Mouse (Mus musculus) heart, adult 11 months (tissue): ENCODE results near the gene Fyn.

Source experiments
- DNase-seq: peaks from one replicate; pipeline ENCODE4 v3.0.0; 2022

Fyn gene

DNA sequence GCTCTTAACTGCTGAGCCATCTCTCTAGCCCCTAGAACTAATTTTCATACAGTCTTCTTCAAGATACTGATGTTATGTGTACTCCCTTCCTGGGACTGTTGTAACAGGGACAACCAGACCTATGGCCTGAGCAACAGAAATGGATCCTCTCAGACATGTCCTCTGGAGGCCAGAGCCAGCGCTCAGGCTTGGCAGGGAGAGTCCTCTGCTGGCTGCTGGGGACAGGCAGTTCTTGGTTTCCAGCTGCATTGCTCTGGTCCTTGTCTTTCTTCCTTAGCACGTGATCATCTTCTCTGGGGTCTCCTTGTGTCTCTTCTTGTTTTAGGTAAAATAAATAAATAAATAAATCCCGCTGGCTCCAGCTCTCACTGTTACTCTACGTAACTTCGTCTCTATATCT lies 78.1 kb downstream of the Fyn start:
- DNase-seq, result no peak

DNA sequence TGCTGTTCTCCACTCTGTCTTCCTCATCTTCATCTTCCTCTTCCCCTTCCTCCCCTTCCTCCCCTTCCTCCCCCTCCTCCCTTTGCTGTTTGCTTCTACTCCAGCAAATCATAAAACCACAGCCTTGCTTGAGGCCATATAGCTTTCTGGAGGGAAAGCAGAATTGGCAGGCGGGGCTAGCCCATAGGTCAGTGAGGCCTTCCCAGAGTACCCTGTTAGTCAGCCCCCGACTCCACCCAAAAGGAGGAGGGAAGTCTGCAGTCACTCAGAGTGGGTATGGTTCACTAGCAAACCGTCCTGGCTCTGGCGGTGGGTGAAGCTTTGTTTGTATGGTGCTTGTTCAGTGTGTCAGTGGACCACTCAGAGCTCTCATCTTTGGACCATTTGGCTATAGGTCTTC lies 80.5 kb downstream of the Fyn start:
- peak; percentile 93 for DNase-seq

- DNase-seq, result no peak
These were observed 81.7 kb downstream of the Fyn start for GRCm38 (mm10) chr10:39450356-39450755.

DNA sequence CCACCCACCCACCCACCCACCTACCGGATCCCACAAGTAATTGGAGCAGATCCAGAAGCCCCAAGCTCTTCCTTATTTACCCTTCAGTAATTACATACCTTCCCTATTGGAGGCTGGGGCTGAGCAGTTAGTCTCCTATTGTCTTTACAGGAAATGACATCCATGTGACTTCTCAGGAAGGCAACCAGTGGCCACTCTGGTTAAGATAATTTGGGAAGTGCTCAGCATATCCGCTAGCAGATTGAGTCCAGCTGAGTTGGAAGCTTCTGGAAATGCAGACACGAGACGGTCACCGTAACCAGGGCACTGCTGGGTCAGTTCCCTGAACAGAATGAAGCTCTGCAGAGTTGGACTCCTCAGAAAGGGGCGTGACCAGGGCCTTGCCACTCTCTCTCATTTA lies 82.4 kb downstream of the Fyn start:
- peak; percentile 98 for DNase-seq

DNA sequence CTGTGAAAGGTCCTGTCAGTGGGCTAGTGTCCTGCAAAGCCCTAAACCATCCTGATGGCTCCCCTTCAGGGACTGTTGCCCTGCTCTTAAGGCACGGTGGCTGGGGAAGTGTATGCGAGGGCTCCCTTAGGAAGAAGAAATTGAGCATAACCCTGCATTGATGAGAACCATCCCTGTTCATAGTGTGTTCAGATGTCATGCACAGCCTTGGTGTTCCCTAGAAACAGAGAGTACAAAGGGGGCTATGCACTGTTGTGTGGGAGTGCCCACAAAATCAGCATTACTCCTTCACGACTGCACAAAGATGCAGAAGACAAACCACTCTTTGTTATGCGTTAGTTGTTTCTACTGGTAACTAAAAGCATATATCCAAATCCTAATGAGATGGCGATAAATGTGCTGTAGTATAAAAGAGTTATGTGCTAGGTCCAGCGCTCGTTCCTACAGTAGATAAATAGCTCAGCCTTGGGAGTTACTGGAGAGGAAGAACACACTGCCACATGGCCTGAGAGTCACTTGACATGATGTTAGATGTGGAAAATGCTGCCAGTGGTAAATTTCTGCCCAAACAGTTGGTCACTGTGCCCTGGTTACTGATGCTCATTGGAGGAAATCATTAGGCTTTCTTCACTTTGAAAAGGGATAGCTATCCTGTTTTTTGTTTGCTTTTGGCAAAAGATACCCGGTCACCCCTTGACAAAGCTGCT lies 83.4 kb downstream of the Fyn start:
- DNase-seq, result peak; percentile 72

GRCm38 (mm10) chr10:39455344-39455743 lies 86.7 kb downstream of the Fyn start:
- DNase-seq, result no peak

DNA sequence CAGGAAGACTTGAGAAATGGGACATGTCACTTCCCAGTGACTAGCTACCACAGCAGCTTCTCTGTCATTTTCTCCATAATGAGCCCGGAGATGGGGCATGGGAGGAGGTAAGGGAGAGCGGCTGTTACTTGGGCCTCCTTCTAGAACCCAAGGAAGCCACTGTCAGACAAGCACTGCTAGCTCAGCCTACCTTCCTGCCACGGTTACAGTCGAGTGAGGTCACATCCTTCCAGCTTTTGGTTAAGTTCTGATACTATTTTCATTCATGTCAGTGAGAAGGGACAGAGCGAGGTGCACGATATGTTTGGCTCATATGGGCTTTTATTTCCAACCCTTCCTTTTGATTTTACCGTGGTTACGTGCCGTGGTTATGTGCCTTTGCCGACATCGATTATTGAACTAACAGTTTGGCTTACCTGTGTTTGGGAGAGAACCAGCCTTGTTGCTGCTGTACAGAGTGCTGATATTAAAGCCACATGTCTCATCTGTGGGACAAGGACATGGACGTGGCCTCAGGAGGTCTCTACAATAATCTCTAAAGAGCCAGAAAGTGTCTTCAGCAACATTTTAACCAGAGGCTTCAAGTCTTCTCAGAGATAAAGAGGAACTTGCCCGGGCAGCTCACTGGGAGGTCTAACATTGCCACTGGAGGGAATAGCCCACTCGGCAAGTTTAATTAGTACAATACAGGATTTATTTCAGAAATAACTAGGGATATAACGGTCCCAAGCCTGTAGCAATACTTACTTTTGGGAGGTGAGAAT lies 87.4 kb downstream of the Fyn start:
- DNase-seq, result no peak

GRCm38 (mm10) chr10:39456776-39457175 lies 88.1 kb downstream of the Fyn start:
- DNase-seq, result no peak

- DNase-seq, result no peak
These were observed 88.6 kb downstream of the Fyn start for GRCm38 (mm10) chr10:39457281-39457680.

GRCm38 (mm10) chr10:39458766-39459699 lies 90.4 kb downstream of the Fyn start:
- DNase-seq, result peak; percentile 95

- DNase-seq, result peak; percentile 86
These were observed 92.0 kb downstream of the Fyn start for GRCm38 (mm10) chr10:39460621-39461020.

DNA sequence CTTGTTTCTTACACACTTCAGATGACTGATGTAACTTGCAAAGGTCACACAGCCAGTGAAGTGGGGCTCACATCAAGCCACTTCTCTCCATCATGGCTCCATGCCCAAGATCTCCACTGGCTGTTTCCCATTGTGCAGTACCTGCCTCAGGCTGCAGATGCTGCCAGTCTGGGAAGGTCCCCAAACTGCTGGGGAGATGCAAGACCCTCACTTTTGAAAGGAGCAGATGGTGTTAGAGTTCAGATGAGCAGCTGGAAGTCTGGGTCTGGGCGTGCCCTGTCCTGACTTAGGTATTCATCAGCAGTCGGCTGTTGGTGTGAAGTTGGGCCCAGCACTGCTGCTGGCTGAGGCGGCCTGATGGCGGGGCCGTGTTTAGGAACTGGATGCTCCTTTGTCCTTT lies 93.3 kb downstream of the Fyn start:
- peak; percentile 85 for DNase-seq

- DNase-seq, result peak; percentile 92
These were observed 94.1 kb downstream of the Fyn start for GRCm38 (mm10) chr10:39462711-39463110.

- peak; percentile 86 for DNase-seq
These were observed 95.7 kb downstream of the Fyn start for GRCm38 (mm10) chr10:39464383-39464782.

DNA sequence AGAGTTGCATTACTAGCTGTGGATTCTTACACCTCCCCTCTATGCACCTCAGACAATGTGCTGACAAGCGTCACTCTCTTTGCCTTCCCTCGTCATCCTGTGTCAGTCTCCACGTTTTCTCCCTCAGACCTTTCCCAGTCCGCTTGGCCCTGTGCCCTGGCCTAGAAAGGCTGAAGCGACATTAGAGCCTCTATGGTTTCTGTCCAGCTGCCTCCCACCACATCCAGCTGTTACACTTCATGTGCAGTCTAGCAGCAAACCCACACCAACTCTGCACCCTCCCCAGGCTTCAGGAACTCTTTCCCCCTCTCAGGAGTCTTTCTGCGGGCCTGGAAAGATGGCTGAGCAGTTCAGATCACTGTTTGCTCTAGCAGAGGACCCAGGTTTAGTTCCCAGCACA lies 98.7 kb downstream of the Fyn start:
- DNase-seq, result peak; percentile 98

- DNase-seq, result peak; percentile 92
These were observed 99.2 kb downstream of the Fyn start for GRCm38 (mm10) chr10:39467821-39468220.

DNA sequence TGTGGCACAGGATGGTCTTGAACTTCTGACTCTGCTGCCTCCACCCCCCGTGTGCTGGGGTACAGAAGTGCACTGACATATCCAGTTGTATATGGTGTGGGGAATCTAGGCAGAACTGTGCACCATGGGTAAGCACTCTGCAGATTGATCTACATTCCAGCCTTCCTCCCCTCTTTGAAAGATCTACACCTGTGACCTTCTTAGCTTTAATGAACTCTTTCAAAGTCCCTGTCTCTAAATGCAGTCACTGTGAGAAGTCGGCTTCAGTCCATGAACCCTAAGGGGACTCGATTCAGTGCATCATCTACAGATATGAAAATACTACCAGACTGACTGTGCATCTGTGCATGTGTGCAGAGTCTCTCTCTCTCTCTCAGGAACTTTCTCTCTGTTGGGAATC lies 99.9 kb downstream of the Fyn start:
- DNase-seq, result no peak

DNA sequence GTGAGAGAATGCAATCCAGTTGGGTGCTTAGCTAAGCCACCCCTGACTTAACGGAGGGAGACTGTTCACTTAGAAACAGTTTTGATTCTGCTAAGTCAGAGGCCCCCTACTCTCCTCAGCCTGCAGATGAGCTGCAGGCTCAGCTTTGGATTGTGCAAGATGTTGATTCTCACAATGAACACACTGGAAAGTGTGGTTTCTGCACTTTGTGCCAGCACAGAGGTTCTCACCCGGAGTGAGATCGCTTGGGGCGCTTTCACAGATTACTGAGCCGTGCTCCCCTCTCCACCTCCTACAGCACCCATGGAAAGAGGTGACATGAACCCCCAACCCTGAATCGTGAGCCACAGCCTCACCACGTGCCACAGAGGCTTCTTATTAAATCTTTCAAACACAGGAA lies 100.7 kb downstream of the Fyn start:
- DNase-seq, result peak; percentile 92

- peak; percentile 98 for DNase-seq
These were observed 101.7 kb downstream of the Fyn start for GRCm38 (mm10) chr10:39470321-39470720.

DNA sequence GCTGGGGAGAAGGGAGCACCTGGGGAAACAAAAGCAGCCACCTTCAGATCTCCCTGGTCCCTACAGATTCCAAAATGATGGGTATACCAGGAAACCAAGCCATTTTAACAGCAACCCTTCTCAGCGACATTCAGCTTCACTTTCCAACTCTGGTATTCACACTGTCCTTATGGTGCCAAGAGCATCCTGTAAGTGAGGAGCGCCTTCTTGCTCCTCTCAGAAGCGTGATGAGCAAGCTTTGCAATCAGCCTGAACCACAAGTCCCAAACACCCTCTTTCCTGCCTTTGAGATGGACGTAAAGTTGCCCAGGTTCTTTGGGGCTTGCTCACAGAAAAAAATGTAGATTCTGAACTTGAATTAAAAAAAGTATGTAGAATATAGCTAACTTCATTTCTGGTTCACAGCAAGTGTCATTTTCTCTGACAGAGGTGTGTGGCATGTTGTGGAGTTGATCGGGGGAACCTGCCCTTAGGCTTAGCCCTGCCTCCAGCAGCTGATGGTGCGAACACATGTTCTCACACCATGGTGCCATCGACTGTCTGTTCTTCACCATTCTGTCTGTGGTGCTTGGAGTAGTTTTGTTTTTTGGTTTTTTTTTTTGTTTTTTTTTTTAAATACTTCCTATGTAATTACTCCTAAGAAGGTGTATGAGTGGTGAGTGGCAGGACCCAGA lies 102.5 kb downstream of the Fyn start:
- DNase-seq, result no peak

- peak; percentile 96 for DNase-seq
These were observed 103.3 kb downstream of the Fyn start for GRCm38 (mm10) chr10:39471714-39472531.

GRCm38 (mm10) chr10:39472923-39473322 lies 104.3 kb downstream of the Fyn start:
- peak; percentile 88 for DNase-seq
